Mouse (Mus musculus): Measurements from ENCODE around the gene Stx11.

DNA sequence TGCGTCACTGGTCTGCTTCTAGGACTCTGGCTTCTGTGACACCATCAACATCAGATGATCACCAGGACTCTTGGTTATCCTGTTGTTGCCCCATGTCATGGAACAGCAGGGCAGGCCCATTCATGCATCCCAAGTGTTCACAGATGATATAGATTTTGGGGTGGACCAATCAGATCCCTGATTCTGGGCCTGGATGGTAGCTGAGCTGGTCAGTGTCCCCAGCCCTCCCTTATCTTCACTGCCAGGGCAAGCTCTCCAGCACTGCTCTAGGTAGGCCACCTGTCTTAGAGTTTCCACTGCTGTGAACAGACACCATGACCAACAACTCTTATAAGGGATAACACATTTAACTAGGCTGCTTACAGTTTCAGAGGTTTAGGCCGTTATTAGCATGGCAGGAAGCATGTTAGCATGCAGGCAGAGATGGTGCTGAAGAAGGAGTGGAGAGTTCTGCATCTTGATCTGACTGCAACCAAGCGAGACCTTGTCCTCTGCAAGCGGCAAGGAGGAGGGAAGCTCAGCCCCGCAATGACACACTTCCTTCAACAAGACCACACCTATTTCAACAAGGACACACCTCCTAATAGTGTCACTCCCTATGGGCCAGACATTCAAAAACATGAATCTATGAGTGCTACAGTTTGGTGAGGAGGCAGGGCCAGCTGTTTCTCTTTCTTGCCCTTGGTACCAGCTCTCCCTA lies 60.5 kb downstream of the Stx11 start:
- TF ChIP-seq POLR2A (IDR thresholded peaks at IDR 0.05; ENCODE audit: insufficient read length, low read depth) (no peak), USF1 (IDR thresholded peaks at IDR 0.05; ENCODE audit: low read depth) (no peak), MYOD1 (IDR thresholded peaks at IDR 0.05; ENCODE audit: control insufficient read depth in 1 of 3, insufficient read length in 2 of 3, low read depth in 2 of 3) (no peak), MAX (IDR thresholded peaks at IDR 0.05; ENCODE audit: low read depth) (no peak), CEBPB (IDR thresholded peaks at IDR 0.05; ENCODE audit: insufficient read depth, poor library complexity, severe bottlenecking) (no peak)

Data from myocyte (in vitro differentiated cells).